8 mouse cellular contexts compared by ENCODE assay signal in the genomic region with DNA sequence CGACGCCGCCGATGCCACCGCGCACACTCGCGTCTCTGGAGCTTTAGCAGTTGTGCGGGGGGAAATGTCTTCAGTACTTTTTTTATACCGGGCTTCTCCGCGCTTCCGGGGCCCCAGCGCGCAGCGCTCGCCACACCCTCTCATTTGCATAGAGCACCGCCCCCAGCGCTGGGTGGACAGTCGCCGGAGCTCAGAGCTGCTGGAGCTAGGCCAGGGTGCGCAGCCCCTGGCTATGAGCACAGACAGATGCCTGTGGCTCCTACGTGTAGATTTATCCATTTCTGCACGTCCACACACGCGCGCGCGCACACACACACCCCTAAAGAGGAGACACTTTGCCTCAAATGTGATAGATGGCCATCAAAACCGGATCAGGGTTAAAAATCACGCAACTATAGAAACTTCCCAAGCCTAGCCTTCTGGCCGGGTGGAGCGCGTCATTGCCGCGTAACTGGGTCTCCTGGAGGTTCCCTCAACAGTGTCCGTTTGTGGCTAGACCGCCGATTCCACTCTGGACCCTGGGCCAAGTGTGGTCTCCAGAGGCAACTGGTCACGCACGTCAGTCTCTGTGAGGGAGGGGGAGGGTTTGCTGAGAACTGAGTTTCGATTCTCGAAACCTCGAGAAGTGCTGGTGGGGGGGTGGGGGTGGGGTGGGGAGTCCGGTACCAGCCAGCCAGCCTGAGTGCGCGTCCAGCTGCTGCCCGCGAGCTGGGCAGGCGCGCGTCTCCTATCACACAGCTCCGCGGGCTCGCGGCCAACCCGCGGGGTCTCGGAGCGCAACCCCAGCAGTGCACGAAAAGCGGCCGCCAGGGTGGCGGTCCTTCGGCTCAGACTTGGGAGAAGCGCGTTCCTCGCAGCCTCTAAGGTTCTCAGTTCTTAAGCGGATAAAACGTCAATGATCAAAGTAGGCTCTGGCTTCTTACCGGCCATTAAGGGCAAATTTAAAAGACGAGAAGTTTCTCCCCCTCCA. TPM values are rescaled to one million over a fixed set of nuclear protein-coding genes. Genes with fewer than 3 reads are reported as not detected.
DNase-seq lines count a peak whose midpoint lies in the region; ATAC-seq lines count a peak whose summit lies in the region.

A gene (minus strand): TSS at position 107 of the 970 bp plus-strand sequence.

- intact Hi-C loops in gastrocnemius, postnatal 36 days (cut with DNase I): loop anchor here (10.0 kb wide), 1 partner anchor 863 kb away; no protein-coding TSS in a partner anchor
- intact Hi-C loops in left cerebral cortex, postnatal 36 days (cut with DNase I): loop anchor here (5.0 to 10.0 kb wide), 3 partner anchors 985 to 1370 kb away; no protein-coding TSS in a partner anchor

- H3K27me3 ChIP-seq in intestine, embryonic 15.5 days (replicated peaks): no peaks in the 10 kb centered on the region

- under 1% methylated on average over 72 of the region's 72 CpGs for WGBS in intestine, embryonic 15.5 days

- no peaks in the 10 kb centered on the region for H3K9me3 ChIP-seq in intestine, embryonic 15.5 days

- peak; percentile 95 for ATAC-seq in intestine, embryonic 15.5 days

- H3K27ac ChIP-seq in intestine, embryonic 15.5 days: peak within 1 kb of the TSS; percentile 88

- H3K9ac ChIP-seq in intestine, embryonic 15.5 days: peak within 1 kb of the TSS; percentile 70

- peak; percentile 56 for DNase-seq in adipocyte (ENCODE audit: low spot score)
- peak; percentile 69 for DNase-seq in embryo, embryonic 11.5 days (ENCODE audit: low read depth, low spot score)
- DNase-seq in gastrocnemius, postnatal 36 days: peak; percentile 77 to 80
- DNase-seq in left cerebral cortex, postnatal 36 days (ENCODE audit: low spot score in 2 of 2): peak; percentile 46 to 59
- DNase-seq in mesoderm, embryonic 11.5 days (ENCODE audit: low read depth, low spot score): peak; percentile 89
- DNase-seq in right cerebral cortex, postnatal 25 days: peak; percentile 62
- peak; percentile 69 to 83 for DNase-seq in urinary bladder, postnatal 36 days (ENCODE audit: low spot score in 2 of 2)

- H3K4me3 ChIP-seq in intestine, embryonic 15.5 days (replicated peaks): peak within 1 kb of the TSS; percentile 84

- no peaks in the 10 kb centered on the region for H3K4me1 ChIP-seq in intestine, embryonic 15.5 days (replicated peaks)

- peak within 1 kb of the TSS; percentile 85 for H3K4me2 ChIP-seq in intestine, embryonic 15.5 days (replicated peaks)

- no peaks in the 10 kb centered on the region for H3K36me3 ChIP-seq in intestine, embryonic 15.5 days

RNA-seq across cellular contexts. Expression of the gene that starts here (rescaled TPM):
- 1 to 10 TPM; 2.0 to 2.6 TPM for total RNA-seq in gastrocnemius, postnatal 36 days (2021)
- 15.5 and 16.4 TPM in 2 replicates for polyA plus RNA-seq in intestine, embryonic 15.5 days (2015; fragmentation: Nextera tagmentation; extraction: Ambion mirVana)
- 1 to 10 TPM; 3.0 to 3.2 TPM for total RNA-seq in left cerebral cortex, postnatal 36 days (2021)

Comparison
In these comparisons a context has a peak if more than half of its experiments do, and no peak if none do; other contexts are left out.
1. Peak in every context shown above with its lines: DNase-seq, ATAC-seq, H3K4me3 ChIP-seq and H3K27ac ChIP-seq.